ENCODE assay signal across 16 mouse cellular contexts in the genomic region with DNA sequence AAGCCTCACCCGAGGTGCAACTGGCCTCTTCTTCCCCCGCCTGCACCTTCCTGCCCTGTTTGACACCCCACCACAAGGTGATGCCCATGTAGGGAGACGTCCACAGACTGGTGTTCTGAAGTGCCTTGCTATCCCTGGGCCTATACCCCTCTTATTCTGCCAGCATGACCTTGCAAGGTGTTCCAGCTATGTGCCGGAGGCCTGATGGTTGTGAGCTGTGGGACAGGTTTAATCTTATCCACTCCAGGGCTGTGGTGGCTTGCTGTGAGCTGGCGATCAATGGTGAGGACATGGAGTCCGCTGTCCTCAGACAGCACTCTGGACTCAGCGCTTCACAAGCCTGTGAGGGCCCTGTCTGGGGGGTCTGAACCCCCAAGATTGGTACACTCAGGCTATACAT.
"Had no signal": no experiment of that assay in that cellular context is flagged by ENCODE, and none has a peak within 500 bp of the region (broad histone marks: within the 10 kb centered on the region; RNA-seq: fewer than 3 reads in every experiment).

No protein-coding gene starts in this region.

- H3K9ac ChIP-seq: intestine, embryonic 15.5 days; limb, embryonic 15.5 days; liver, embryonic 14.5 days; liver, postnatal 0 days; lung, embryonic 14.5 days; neural tube, embryonic 13.5 days had no signal

- H3K27ac ChIP-seq: intestine, embryonic 15.5 days; kidney, postnatal 0 days; layer of hippocampus, adult 2 months; left cerebral cortex, adult 2 months; liver, embryonic 14.5 days; macrophage; neural tube, embryonic 13.5 days had no signal

- H3K4me2 ChIP-seq: intestine, embryonic 15.5 days; limb, embryonic 15.5 days; liver, embryonic 11.5 days; lung, embryonic 14.5 days; midbrain, embryonic 11.5 days; neural tube, embryonic 13.5 days had no signal

- H3K27me3 ChIP-seq: intestine, embryonic 15.5 days; limb, embryonic 15.5 days; neural tube, embryonic 13.5 days had no signal

- DNase-seq: layer of hippocampus, adult 9-11 months; liver, postnatal 0 days; lung, embryonic 14.5 days; midbrain, embryonic 14.5 days; retina, postnatal 1 day; thymus, postnatal 25 days had no signal

- H3K4me3 ChIP-seq: intestine, embryonic 15.5 days; layer of hippocampus, adult 2 months; left cerebral cortex, adult 2 months; limb, embryonic 15.5 days; neural tube, embryonic 13.5 days had no signal

- H3K9me3 ChIP-seq: intestine, embryonic 15.5 days; limb, embryonic 15.5 days; neural tube, embryonic 13.5 days had no signal

- H3K36me3 ChIP-seq: intestine, embryonic 15.5 days; limb, embryonic 15.5 days had no signal
